Mouse (Mus musculus): ENCODE results near the gene Pof1b. TPM values are rescaled to one million over a fixed set of nuclear protein-coding genes. Genes with fewer than 3 reads are reported as not detected.
A peak's percentile ranks its signal among the peaks of the same experiment; 100 is the strongest.

The Pof1b gene
- polyA plus RNA-seq (2015; fragmentation: Nextera tagmentation; extraction: Ambion mirVana), result 3.1 and 3.9 TPM in 2 replicates

DNA sequence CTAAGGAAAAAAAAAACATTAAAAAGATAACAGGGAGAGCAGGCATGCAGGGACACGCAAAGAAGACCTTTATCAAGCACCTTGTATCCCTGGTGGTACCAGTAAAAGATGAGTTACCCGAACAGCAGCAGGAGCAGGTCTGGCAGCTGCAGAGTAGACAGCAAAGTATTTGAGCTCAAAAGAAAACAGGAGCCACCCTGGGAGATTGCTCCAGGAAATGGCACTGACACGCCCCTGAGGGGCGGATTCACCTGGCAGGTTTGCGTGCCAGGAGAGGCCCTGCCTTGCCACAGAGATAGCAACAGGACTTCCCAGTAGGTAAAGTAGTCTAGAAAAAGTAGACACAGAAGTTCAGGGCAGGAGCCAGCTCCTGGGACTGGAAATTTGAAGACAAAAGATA is at the start of gene Pof1b:
Gene Pof1b (minus strand): TSS at position 144 of the 400 bp plus-strand sequence.
- Histone ChIP-seq H3K9ac (no peak within 1 kb of the TSS), H3K27ac (no peak within 1 kb of the TSS), H3K4me1 (no peaks in the 10 kb centered on the region), H3K9me3 (no peaks in the 10 kb centered on the region), H3K4me2 (no peak within 1 kb of the TSS), H3K36me3 (no peaks in the 10 kb centered on the region), H3K27me3 (no peaks in the 10 kb centered on the region), H3K4me3 (no peak within 1 kb of the TSS)
- ATAC-seq (ENCODE audit: insufficient number of reproducible peaks, insufficient read depth, low FRiP score, low TSS enrichment, low read depth), result no peak
- 56% methylated on average over 5 of the region's 5 CpGs for WGBS

DNA sequence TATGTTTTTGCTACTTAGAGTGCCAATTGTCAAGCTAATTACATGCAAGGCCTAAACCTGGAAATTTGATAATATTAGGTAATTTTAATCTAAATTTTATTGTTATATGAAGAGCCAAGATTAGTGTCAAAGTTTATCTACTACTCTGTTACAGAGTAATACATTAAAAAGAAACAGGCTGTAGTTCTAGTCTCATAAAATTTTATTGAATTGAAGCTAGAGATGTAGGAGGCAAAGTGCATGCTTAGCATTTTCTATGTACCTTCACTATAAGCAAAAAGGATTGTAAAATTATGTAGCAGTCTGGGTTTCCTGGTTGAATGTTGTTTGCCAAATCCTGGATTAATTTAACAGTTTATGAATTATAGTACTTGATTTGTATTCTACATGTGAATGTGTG is 18.1 kb upstream of the Pof1b start:
- Histone ChIP-seq H3K27me3 (no peaks in the 10 kb centered on the region), H3K4me1 (no peaks in the 10 kb centered on the region), H3K4me2 (no peak overlapping the region), H3K9ac (no peak overlapping the region), H3K36me3 (no peaks in the 10 kb centered on the region), H3K9me3 (no peaks in the 10 kb centered on the region), H3K4me3 (no peak overlapping the region), H3K27ac (no peak overlapping the region)
- no peak for ATAC-seq (ENCODE audit: insufficient number of reproducible peaks, insufficient read depth, low FRiP score, low TSS enrichment, low read depth)

DNA sequence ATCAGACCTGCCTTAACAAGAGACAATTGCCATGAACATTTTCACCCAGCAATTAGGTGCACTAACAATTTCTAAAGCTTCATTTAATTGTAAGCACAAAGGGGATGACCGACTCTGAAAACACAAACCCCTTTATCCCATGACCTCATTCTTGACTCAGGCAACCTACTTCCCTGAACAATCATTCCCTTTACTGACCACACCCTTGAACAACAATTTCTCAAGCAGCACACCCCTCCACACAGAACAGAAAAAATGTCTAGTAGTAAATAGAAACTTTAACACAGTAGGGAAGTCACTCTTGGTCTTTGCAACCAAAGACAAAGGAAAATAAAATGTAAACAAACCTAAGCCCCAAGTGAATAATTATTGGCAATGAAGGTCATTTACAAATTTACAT is 4.1 kb downstream of the Pof1b start:
- H3K4me1 ChIP-seq, result no peaks in the 10 kb centered on the region
- WGBS, result 34% methylated on average over 1 of the region's 1 CpGs
- no peaks in the 10 kb centered on the region for H3K27me3 ChIP-seq
- no peak overlapping the region for H3K27ac ChIP-seq
- no peak overlapping the region for H3K4me2 ChIP-seq
- no peak overlapping the region for H3K9ac ChIP-seq
- no peaks in the 10 kb centered on the region for H3K9me3 ChIP-seq
- no peak overlapping the region for H3K4me3 ChIP-seq
- H3K36me3 ChIP-seq, result no peaks in the 10 kb centered on the region
- no peak for ATAC-seq (ENCODE audit: insufficient number of reproducible peaks, insufficient read depth, low FRiP score, low TSS enrichment, low read depth)

DNA sequence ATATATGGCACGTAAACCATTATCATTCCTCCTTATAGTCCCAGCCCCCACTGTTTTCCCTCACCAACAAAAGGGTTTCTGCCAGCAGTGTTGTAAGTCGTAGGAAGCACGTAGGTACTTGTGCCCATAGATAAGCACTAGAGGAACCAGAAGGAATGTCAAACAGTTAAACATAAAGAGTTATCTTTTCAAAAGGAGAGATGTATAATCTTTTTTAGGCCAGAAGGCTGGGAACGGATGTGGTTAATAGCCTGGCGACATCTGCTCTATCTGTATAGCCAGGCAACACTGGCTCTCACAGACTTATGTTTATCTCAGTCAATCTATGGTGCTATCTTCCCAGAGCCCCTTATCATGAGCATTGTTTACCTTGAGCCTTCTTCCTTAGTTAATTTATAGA is 17.8 kb downstream of the Pof1b start:
- H3K4me1 ChIP-seq, result no peaks in the 10 kb centered on the region
- H3K4me3 ChIP-seq, result no peak overlapping the region
- no peaks in the 10 kb centered on the region for H3K27me3 ChIP-seq
- ATAC-seq (ENCODE audit: insufficient number of reproducible peaks, insufficient read depth, low FRiP score, low TSS enrichment, low read depth), result no peak
- H3K9me3 ChIP-seq, result no peaks in the 10 kb centered on the region
- no peaks in the 10 kb centered on the region for H3K36me3 ChIP-seq
- H3K9ac ChIP-seq, result no peak overlapping the region
- no peak overlapping the region for H3K4me2 ChIP-seq
- 81% methylated on average over 5 of the region's 5 CpGs for WGBS
- H3K27ac ChIP-seq, result no peak overlapping the region

DNA sequence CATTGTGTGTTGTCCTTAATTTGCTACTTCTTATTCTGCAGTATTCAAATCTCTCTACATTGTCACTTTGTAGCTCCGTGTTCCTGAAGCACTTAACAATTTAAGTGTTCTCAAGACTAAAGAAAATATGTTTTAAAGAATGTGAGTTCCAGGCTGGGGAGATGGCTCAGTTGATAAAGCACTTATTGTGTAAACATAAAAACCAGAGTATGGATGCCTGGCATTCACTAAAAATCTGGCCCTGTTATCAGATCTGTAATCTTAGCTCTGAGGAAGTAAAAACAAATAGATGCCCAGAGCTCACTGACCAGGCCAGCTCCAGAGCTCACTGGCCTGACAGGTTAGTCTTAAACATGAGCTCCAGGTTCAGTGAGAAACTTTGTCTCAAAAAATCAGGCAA is 22.9 kb downstream of the Pof1b start:
- 32% methylated on average over 1 of the region's 1 CpGs for WGBS
- Histone ChIP-seq H3K36me3 (no peaks in the 10 kb centered on the region), H3K27ac (no peak overlapping the region), H3K4me3 (no peak overlapping the region), H3K4me1 (no peaks in the 10 kb centered on the region), H3K9ac (no peak overlapping the region), H3K9me3 (no peaks in the 10 kb centered on the region), H3K27me3 (no peaks in the 10 kb centered on the region), H3K4me2 (no peak overlapping the region)
- ATAC-seq (ENCODE audit: insufficient number of reproducible peaks, insufficient read depth, low FRiP score, low TSS enrichment, low read depth), result no peak

DNA sequence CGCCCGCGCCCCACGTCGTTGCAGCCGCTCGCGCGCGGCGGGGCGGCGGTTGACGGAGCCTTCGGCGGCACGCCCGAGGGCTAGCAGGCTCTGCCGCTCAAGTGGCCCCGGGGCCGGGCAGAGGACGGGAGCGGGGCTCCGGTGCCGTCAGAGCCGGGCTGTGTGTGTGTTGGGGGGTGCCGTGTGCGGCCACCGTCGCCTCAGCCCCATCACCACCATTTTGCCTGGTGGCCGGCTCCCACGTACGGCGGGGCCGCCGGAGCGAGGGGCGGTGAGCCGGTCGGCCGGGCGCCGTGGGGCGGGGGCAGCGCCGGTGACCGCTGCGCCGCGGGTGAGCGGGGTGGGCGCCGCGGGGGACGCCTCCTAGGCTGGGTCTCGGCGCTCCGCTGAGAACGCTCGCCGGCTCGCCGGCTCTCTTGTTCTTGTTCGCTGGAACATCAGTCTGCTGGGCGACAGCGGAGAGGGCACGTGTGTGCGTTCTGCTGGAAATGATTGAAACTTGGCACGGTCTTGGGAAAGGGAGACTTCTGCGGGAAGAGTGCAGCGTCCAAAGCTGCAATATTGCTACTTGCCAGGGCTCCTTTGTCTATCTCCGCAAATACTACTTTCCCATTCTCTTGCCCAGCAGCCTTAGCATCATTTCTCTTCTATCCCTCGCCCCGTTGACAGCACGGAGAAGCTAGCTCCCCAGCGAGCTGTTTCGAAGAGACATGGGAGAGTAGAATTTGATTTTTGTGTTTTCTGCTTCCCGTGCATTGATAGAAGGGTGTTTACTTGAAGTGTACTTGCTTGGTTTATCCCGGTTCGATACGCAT is 96.9 kb downstream of the Pof1b start:
- H3K9me3 ChIP-seq, result no peaks in the 10 kb centered on the region
- H3K4me1 ChIP-seq, result no peaks in the 10 kb centered on the region
- peak; percentile 82 for ATAC-seq (ENCODE audit: insufficient number of reproducible peaks, insufficient read depth, low FRiP score, low TSS enrichment, low read depth)
- H3K4me3 ChIP-seq, result peak overlapping the region; percentile 63
- H3K9ac ChIP-seq, result peak overlapping the region; percentile 81
- 21% methylated on average over 62 of the region's 81 CpGs for WGBS
- no peaks in the 10 kb centered on the region for H3K36me3 ChIP-seq
- H3K27me3 ChIP-seq, result no peaks in the 10 kb centered on the region
- H3K27ac ChIP-seq, result peak overlapping the region; percentile 83
- peak overlapping the region; percentile 56 for H3K4me2 ChIP-seq

DNA sequence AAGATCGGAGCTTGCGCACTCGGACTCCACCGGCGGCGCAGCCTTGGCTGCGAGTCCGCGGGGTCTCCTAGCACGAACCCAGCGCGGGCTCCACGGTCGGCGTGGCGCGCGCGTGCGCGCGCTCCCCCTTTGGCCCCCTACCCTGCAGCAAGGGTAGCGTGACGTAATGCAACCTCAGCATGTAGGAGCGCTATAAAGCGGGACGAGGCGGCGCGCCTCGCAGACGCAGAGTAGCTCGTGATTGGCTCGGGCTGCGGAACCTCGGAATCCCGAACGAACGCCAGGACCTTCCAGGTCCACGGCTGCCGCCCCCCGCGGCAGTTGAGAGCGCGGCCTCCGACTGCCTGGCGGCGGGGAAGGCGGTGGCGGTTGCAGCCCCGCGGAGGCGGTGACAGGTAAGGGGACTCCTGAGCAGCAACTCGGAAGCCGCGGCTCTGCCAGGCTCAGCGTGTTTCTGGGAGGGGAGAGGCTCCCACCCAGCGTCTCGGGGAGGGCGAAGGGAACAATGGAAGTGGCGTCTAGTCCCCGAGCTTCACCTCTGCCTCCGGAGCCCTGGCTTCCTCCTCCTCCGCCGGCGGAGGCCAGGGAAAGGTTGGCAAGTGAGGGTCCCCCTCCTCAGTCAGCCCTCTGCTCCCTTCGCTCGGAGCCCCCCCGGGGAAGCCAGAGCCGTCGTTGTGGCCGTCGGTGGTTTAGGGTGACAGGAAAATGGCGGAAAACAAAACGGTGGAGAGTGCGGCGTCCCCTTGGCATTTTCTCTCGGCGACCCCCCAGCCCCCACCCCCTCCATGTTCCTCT is 97.7 kb downstream of the Pof1b start, which contains the start of gene Zfp711:
Gene Zfp711 (plus strand): TSS at position 16 of the 795 bp plus-strand sequence.
- H3K4me1 ChIP-seq, result no peaks in the 10 kb centered on the region
- ATAC-seq (ENCODE audit: insufficient number of reproducible peaks, insufficient read depth, low FRiP score, low TSS enrichment, low read depth), result peak; percentile 97
- H3K36me3 ChIP-seq, result no peaks in the 10 kb centered on the region
- H3K27me3 ChIP-seq, result no peaks in the 10 kb centered on the region
- H3K4me3 ChIP-seq, result peak within 1 kb of the TSS; percentile 63
- H3K9me3 ChIP-seq, result no peaks in the 10 kb centered on the region
- peak within 1 kb of the TSS; percentile 56 for H3K4me2 ChIP-seq
- peak within 1 kb of the TSS; percentile 81 for H3K9ac ChIP-seq
- H3K27ac ChIP-seq, result peak within 1 kb of the TSS; percentile 83
- WGBS, result 25% methylated on average over 77 of the region's 79 CpGs

Other genes with a start within 250 kb of the Pof1b start
- gene 2010106E10Rik, start 203.4 kb downstream of the Pof1b start, polyA plus RNA-seq (2015; fragmentation: Nextera tagmentation; extraction: Ambion mirVana), result not detected in 2 replicates
- 17.9 and 20.4 TPM in 2 replicates for gene Zfp711, start 98.1 kb downstream of the Pof1b start, polyA plus RNA-seq (2015; fragmentation: Nextera tagmentation; extraction: Ambion mirVana)